Mouse (Mus musculus): ENCODE data around the gene Ypel4. TPM values are rescaled to one million over a fixed set of nuclear protein-coding genes. Genes with fewer than 3 reads are reported as not detected.

Gene Ypel4
- polyA plus RNA-seq, 1 experiment from 2014 or later = 24.7 TPM

- H3K36me3 ChIP-seq (ENCODE audit: control insufficient read depth, insufficient read depth) = peaks cover 7% of the 10 kb centered on the region; the same call in 1 of the 2 replicates
- H3K4me1 ChIP-seq (replicated peaks; ENCODE audit: control insufficient read depth, insufficient read depth, low read length) = peaks cover 17% of the 10 kb centered on the region
- H3K9me3 ChIP-seq (ENCODE audit: control insufficient read depth, low read length) = no peaks in the 10 kb centered on the region
- WGBS = 0% methylated on average over 18 of the region's 26 CpGs
- no peaks in the 10 kb centered on the region for H3K27me3 ChIP-seq (replicated peaks; ENCODE audit: control insufficient read depth, insufficient read depth, low read length)
- H3K27ac ChIP-seq (ENCODE audit: low read length) = peak overlapping the region; percentile 95
- peak overlapping the region; percentile 98 for H3K4me3 ChIP-seq (replicated peaks; ENCODE audit: low read length)
- peak overlapping the region; percentile 95 for H3K9ac ChIP-seq (replicated peaks; ENCODE audit: low read depth, low read length)
- no peak; the same call in 1 of the 2 replicates for ATAC-seq
- peak overlapping the region; percentile 78 for H3K4me2 ChIP-seq (ENCODE audit: low read length)
Measured at GRCm38 (mm10) chr2:84714422-84714810, 19.4 kb upstream of the Ypel4 start.

- Histone ChIP-seq H3K27ac (ENCODE audit: low read length) (peak within 1 kb of the TSS; percentile 95), H3K9me3 (ENCODE audit: control insufficient read depth, low read length) (no peaks in the 10 kb centered on the region), H3K4me2 (ENCODE audit: low read length) (peak within 1 kb of the TSS; percentile 78), H3K4me3 (replicated peaks; ENCODE audit: low read length) (peak within 1 kb of the TSS; percentile 98), H3K4me1 (replicated peaks; ENCODE audit: control insufficient read depth, insufficient read depth, low read length) (peaks cover 14% of the 10 kb centered on the region), H3K9ac (replicated peaks; ENCODE audit: low read depth, low read length) (peak within 1 kb of the TSS; percentile 95), H3K36me3 (ENCODE audit: control insufficient read depth, insufficient read depth) (peaks cover 7% of the 10 kb centered on the region; the same call in 1 of the 2 replicates), H3K27me3 (replicated peaks; ENCODE audit: control insufficient read depth, insufficient read depth, low read length) (no peaks in the 10 kb centered on the region)
- WGBS = under 1% methylated on average over 85 of the region's 107 CpGs
- ATAC-seq = peak; percentile 96
Measured at GRCm38 (mm10) chr2:84714811-84715561, 18.9 kb upstream of the Ypel4 start, which contains the start of gene Zdhhc5. Zdhhc5 (minus strand) TSS chr2:84715180.

GRCm38 (mm10) chr2:84715562-84716361, 18.1 kb upstream of the Ypel4 start:
- Histone ChIP-seq H3K4me3 (replicated peaks; ENCODE audit: low read length) (peak overlapping the region; percentile 98), H3K27me3 (replicated peaks; ENCODE audit: control insufficient read depth, insufficient read depth, low read length) (no peaks in the 10 kb centered on the region), H3K27ac (ENCODE audit: low read length) (peak overlapping the region; percentile 95), H3K36me3 (ENCODE audit: control insufficient read depth, insufficient read depth) (no peaks in the 10 kb centered on the region), H3K4me1 (replicated peaks; ENCODE audit: control insufficient read depth, insufficient read depth, low read length) (peaks cover 14% of the 10 kb centered on the region), H3K4me2 (ENCODE audit: low read length) (peak overlapping the region; percentile 69), H3K9ac (replicated peaks; ENCODE audit: low read depth, low read length) (peak overlapping the region; percentile 67), H3K9me3 (ENCODE audit: control insufficient read depth, low read length) (no peaks in the 10 kb centered on the region)
- peak; percentile 94 for ATAC-seq
- under 1% methylated on average over 33 of the region's 33 CpGs for WGBS

GRCm38 (mm10) chr2:84716423-84717355, 17.2 kb upstream of the Ypel4 start:
- Histone ChIP-seq H3K27me3 (replicated peaks; ENCODE audit: control insufficient read depth, insufficient read depth, low read length) (no peaks in the 10 kb centered on the region), H3K9me3 (ENCODE audit: control insufficient read depth, low read length) (no peaks in the 10 kb centered on the region), H3K36me3 (ENCODE audit: control insufficient read depth, insufficient read depth) (peaks cover 2% of the 10 kb centered on the region; the same call in 1 of the 2 replicates), H3K27ac (ENCODE audit: low read length) (peak overlapping the region; percentile 84; the same call in 1 of the 2 replicates), H3K4me3 (replicated peaks; ENCODE audit: low read length) (peak overlapping the region; percentile 98), H3K9ac (replicated peaks; ENCODE audit: low read depth, low read length) (peak overlapping the region; percentile 67), H3K4me1 (replicated peaks; ENCODE audit: control insufficient read depth, insufficient read depth, low read length) (peaks cover 14% of the 10 kb centered on the region), H3K4me2 (ENCODE audit: low read length) (peak overlapping the region; percentile 69)
- WGBS = 36% methylated on average over 9 of the region's 9 CpGs
- ATAC-seq = no peak

GRCm38 (mm10) chr2:84717357-84717756, 16.5 kb upstream of the Ypel4 start:
- Histone ChIP-seq H3K4me2 (ENCODE audit: low read length) (no peak overlapping the region), H3K36me3 (ENCODE audit: control insufficient read depth, insufficient read depth) (peaks cover 2% of the 10 kb centered on the region; the same call in 1 of the 2 replicates), H3K4me3 (replicated peaks; ENCODE audit: low read length) (no peak overlapping the region), H3K9ac (replicated peaks; ENCODE audit: low read depth, low read length) (no peak overlapping the region), H3K27me3 (replicated peaks; ENCODE audit: control insufficient read depth, insufficient read depth, low read length) (no peaks in the 10 kb centered on the region), H3K9me3 (ENCODE audit: control insufficient read depth, low read length) (no peaks in the 10 kb centered on the region), H3K27ac (ENCODE audit: low read length) (no peak overlapping the region), H3K4me1 (replicated peaks; ENCODE audit: control insufficient read depth, insufficient read depth, low read length) (peaks cover 14% of the 10 kb centered on the region)
- ATAC-seq = no peak
- 94% methylated on average over 4 of the region's 4 CpGs for WGBS

GRCm38 (mm10) chr2:84720718-84721117, 13.1 kb upstream of the Ypel4 start:
- no peak overlapping the region for H3K27ac ChIP-seq (ENCODE audit: low read length)
- peaks cover 15% of the 10 kb centered on the region for H3K4me1 ChIP-seq (replicated peaks; ENCODE audit: control insufficient read depth, insufficient read depth, low read length)
- peaks cover 9% of the 10 kb centered on the region for H3K36me3 ChIP-seq (ENCODE audit: control insufficient read depth, insufficient read depth)
- H3K4me3 ChIP-seq (replicated peaks; ENCODE audit: low read length) = no peak overlapping the region
- H3K4me2 ChIP-seq (ENCODE audit: low read length) = no peak overlapping the region
- no peaks in the 10 kb centered on the region for H3K9me3 ChIP-seq (ENCODE audit: control insufficient read depth, low read length)
- no peaks in the 10 kb centered on the region for H3K27me3 ChIP-seq (replicated peaks; ENCODE audit: control insufficient read depth, insufficient read depth, low read length)
- no peak for ATAC-seq
- H3K9ac ChIP-seq (replicated peaks; ENCODE audit: low read depth, low read length) = no peak overlapping the region
- 77% methylated on average over 2 of the region's 2 CpGs for WGBS

GRCm38 (mm10) chr2:84721182-84721581, 12.7 kb upstream of the Ypel4 start:
- 88% methylated on average over 3 of the region's 3 CpGs for WGBS
- ATAC-seq = no peak
- no peaks in the 10 kb centered on the region for H3K9me3 ChIP-seq (ENCODE audit: control insufficient read depth, low read length)

GRCm38 (mm10) chr2:84723856-84724255, 10.0 kb upstream of the Ypel4 start:
- H3K4me1 ChIP-seq (replicated peaks; ENCODE audit: control insufficient read depth, insufficient read depth, low read length) = peaks cover 25% of the 10 kb centered on the region
- WGBS = 93% methylated on average over 14 of the region's 14 CpGs
- no peak for ATAC-seq
- no peak overlapping the region for H3K4me3 ChIP-seq (replicated peaks; ENCODE audit: low read length)
- H3K9me3 ChIP-seq (ENCODE audit: control insufficient read depth, low read length) = no peaks in the 10 kb centered on the region
- H3K27ac ChIP-seq (ENCODE audit: low read length) = no peak overlapping the region
- H3K27me3 ChIP-seq (replicated peaks; ENCODE audit: control insufficient read depth, insufficient read depth, low read length) = no peaks in the 10 kb centered on the region
- no peak overlapping the region for H3K4me2 ChIP-seq (ENCODE audit: low read length)
- H3K36me3 ChIP-seq (ENCODE audit: control insufficient read depth, insufficient read depth) = peaks cover 9% of the 10 kb centered on the region
- H3K9ac ChIP-seq (replicated peaks; ENCODE audit: low read depth, low read length) = no peak overlapping the region

More at GRCm38 (mm10) chr2:84721182-84721581, 12.7 kb upstream of the Ypel4 start:
- no peak overlapping the region for H3K27ac ChIP-seq (ENCODE audit: low read length)
- H3K4me2 ChIP-seq (ENCODE audit: low read length) = no peak overlapping the region
- no peak overlapping the region for H3K9ac ChIP-seq (replicated peaks; ENCODE audit: low read depth, low read length)
- peaks cover 9% of the 10 kb centered on the region for H3K36me3 ChIP-seq (ENCODE audit: control insufficient read depth, insufficient read depth)
- H3K27me3 ChIP-seq (replicated peaks; ENCODE audit: control insufficient read depth, insufficient read depth, low read length) = no peaks in the 10 kb centered on the region
- peaks cover 19% of the 10 kb centered on the region for H3K4me1 ChIP-seq (replicated peaks; ENCODE audit: control insufficient read depth, insufficient read depth, low read length)
- H3K4me3 ChIP-seq (replicated peaks; ENCODE audit: low read length) = no peak overlapping the region

Data from forebrain, embryonic 16.5 days (tissue).